In the genomic region with DNA sequence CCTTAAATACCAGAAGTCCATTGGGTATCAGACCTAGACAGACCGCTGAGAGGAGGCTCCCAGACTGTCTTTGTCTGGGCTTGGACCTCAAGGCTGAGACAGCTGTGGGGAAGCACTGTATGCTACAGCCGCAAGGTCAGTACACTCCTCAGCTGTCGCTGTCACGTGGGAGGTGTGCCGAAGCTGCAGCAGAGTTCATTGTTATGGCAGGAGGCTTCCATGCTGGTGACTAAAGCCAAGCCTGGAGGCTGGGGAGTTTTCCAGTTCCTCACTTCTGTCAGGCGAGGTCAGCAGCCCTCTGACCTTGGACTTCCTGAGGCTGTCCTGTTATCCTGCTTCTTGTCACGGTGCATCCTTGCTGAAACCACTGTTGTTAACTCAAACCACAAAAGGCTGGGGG, we compare ENCODE assay signal across 18 mouse cellular contexts. TPM values are rescaled to one million over a fixed set of nuclear protein-coding genes. Genes with fewer than 3 reads are reported as not detected.
A peak's percentile ranks its signal among the peaks of the same experiment; 100 is the strongest.
DNase-seq lines count a peak whose midpoint lies in the region; ATAC-seq and TF ChIP-seq lines count a peak whose summit lies in the region.
"Had no signal": no experiment of that assay in that cellular context is flagged by ENCODE, and none has a peak within 500 bp of the region (broad histone marks: within the 10 kb centered on the region; RNA-seq: fewer than 3 reads in every experiment).

No protein-coding gene starts in this region.

- H3K4me3 ChIP-seq in hindbrain, embryonic 11.5 days (ENCODE audit: low read depth, low read length) = no peak overlapping the region
- H3K4me3 ChIP-seq in hindbrain, embryonic 16.5 days (ENCODE audit: low read length) = no peak overlapping the region
- H3K4me3 ChIP-seq in ES-Bruce4 (ENCODE audit: low read depth, low read length) = no peak overlapping the region
- no peak overlapping the region for H3K4me3 ChIP-seq in limb, embryonic 10.5 days
- no peak overlapping the region for H3K4me3 ChIP-seq in hindbrain, embryonic 12.5 days
- H3K4me3 ChIP-seq: liver, embryonic 13.5 days; midbrain, embryonic 12.5 days had no signal

- peaks cover 7% of the 10 kb centered on the region; the same call in 1 of the 2 replicates for H3K4me1 ChIP-seq in hindbrain, embryonic 11.5 days (replicated peaks; ENCODE audit: control insufficient read depth, insufficient read depth, low read length)
- H3K4me1 ChIP-seq in hindbrain, embryonic 16.5 days (ENCODE audit: control insufficient read depth, insufficient read depth, low read depth, low read length) = peaks cover 15% of the 10 kb centered on the region
- H3K4me1 ChIP-seq in ES-Bruce4 (ENCODE audit: control insufficient read depth, insufficient read depth, low read length) = peaks cover 2% of the 10 kb centered on the region
- peaks cover 37% of the 10 kb centered on the region for H3K4me1 ChIP-seq in limb, embryonic 10.5 days
- peaks cover 19% of the 10 kb centered on the region for H3K4me1 ChIP-seq in hindbrain, embryonic 12.5 days
- H3K4me1 ChIP-seq: liver, embryonic 13.5 days had no signal

- no peak overlapping the region for H3K9ac ChIP-seq in hindbrain, embryonic 11.5 days (ENCODE audit: low read depth, low read length)
- H3K9ac ChIP-seq in hindbrain, embryonic 16.5 days (ENCODE audit: low read depth, low read length) = no peak overlapping the region
- H3K9ac ChIP-seq in ES-Bruce4 (ENCODE audit: low read depth, poor library complexity, severe bottlenecking) = no peak overlapping the region
- no peak overlapping the region for H3K9ac ChIP-seq in hindbrain, embryonic 12.5 days
- H3K9ac ChIP-seq: liver, embryonic 13.5 days; midbrain, embryonic 12.5 days had no signal

- H3K27ac ChIP-seq in hindbrain, embryonic 11.5 days (ENCODE audit: low read depth, low read length) = no peak overlapping the region
- no peak overlapping the region for H3K27ac ChIP-seq in hindbrain, embryonic 16.5 days (ENCODE audit: low read depth, low read length)
- H3K27ac ChIP-seq in ES-Bruce4 (ENCODE audit: insufficient read depth, low read length) = no peak overlapping the region
- no peak overlapping the region for H3K27ac ChIP-seq in limb, embryonic 10.5 days
- no peak overlapping the region for H3K27ac ChIP-seq in hindbrain, embryonic 12.5 days
- H3K27ac ChIP-seq: liver, embryonic 13.5 days; midbrain, embryonic 12.5 days had no signal

- DNase-seq in adrenal gland, postnatal 10 days = peak; percentile 6
- DNase-seq in adrenal gland, postnatal 25 days = no peak
- peak; percentile 28 for DNase-seq in hindbrain, embryonic 11.5 days (ENCODE audit: low spot score)
- DNase-seq in limb, embryonic 10.5 days (ENCODE audit: low spot score) = peak; percentile 39
- DNase-seq in frontal cortex, postnatal 14 days (ENCODE audit: low spot score in 2 of 2) = no peak
- DNase-seq: cerebellum, postnatal 25 days; kidney, adult 8-10 months; liver, embryonic 13.5 days; lung, postnatal 10 days; spleen, adult 18-20 months had no signal

- TF ChIP-seq CTCF in ES-Bruce4 (IDR thresholded peaks at IDR 0.05; ENCODE audit: low read depth, low read length) = no peak

- H3K4me2 ChIP-seq in hindbrain, embryonic 11.5 days (replicated peaks; ENCODE audit: low read depth, low read length) = no peak overlapping the region
- H3K4me2 ChIP-seq in hindbrain, embryonic 16.5 days (ENCODE audit: low read length) = no peak overlapping the region
- H3K4me2 ChIP-seq in hindbrain, embryonic 12.5 days (replicated peaks) = no peak overlapping the region
- H3K4me2 ChIP-seq: liver, embryonic 13.5 days; midbrain, embryonic 12.5 days had no signal

- H3K36me3 ChIP-seq in hindbrain, embryonic 11.5 days (ENCODE audit: control insufficient read depth, insufficient read depth, low read length) = no peaks in the 10 kb centered on the region
- no peaks in the 10 kb centered on the region for H3K36me3 ChIP-seq in hindbrain, embryonic 16.5 days (ENCODE audit: control insufficient read depth, insufficient read depth, low read length)
- H3K36me3 ChIP-seq in ES-Bruce4 (ENCODE audit: control insufficient read depth, insufficient read depth, low read length, poor library complexity, severe bottlenecking) = no peaks in the 10 kb centered on the region
- H3K36me3 ChIP-seq in limb, embryonic 10.5 days = no peaks in the 10 kb centered on the region
- H3K36me3 ChIP-seq in hindbrain, embryonic 12.5 days = no peaks in the 10 kb centered on the region
- H3K36me3 ChIP-seq: liver, embryonic 13.5 days; midbrain, embryonic 12.5 days had no signal

- ATAC-seq in hindbrain, embryonic 11.5 days (ENCODE audit: low FRiP score) = no peak
- no peak for ATAC-seq in hindbrain, embryonic 16.5 days
- ATAC-seq in hindbrain, embryonic 12.5 days (ENCODE audit: low FRiP score) = no peak
- ATAC-seq: forebrain, embryonic 16.5 days had no signal

- TF ChIP-seq POLR2A in ES-Bruce4 (IDR thresholded peaks at IDR 0.05; ENCODE audit: insufficient read depth, low read length) = no peak

- TF ChIP-seq EP300 in ES-Bruce4 (IDR thresholded peaks at IDR 0.05; ENCODE audit: insufficient read depth, low read depth, low read length) = peak; percentile 96

- peaks cover 35% of the 10 kb centered on the region for H3K27me3 ChIP-seq in hindbrain, embryonic 11.5 days (ENCODE audit: control insufficient read depth, insufficient read depth, low read length)
- H3K27me3 ChIP-seq in hindbrain, embryonic 16.5 days (replicated peaks; ENCODE audit: control insufficient read depth, insufficient read depth, low read length) = peaks cover 6% of the 10 kb centered on the region; the same call in 1 of the 2 replicates
- no peaks in the 10 kb centered on the region for H3K27me3 ChIP-seq in ES-Bruce4 (ENCODE audit: control insufficient read depth, insufficient read depth, low read length, poor library complexity, severe bottlenecking)
- peaks cover 50% of the 10 kb centered on the region for H3K27me3 ChIP-seq in limb, embryonic 10.5 days (ENCODE audit: low read depth, poor library complexity, severe bottlenecking)
- peaks cover 44% of the 10 kb centered on the region for H3K27me3 ChIP-seq in hindbrain, embryonic 12.5 days

- H3K9me3 ChIP-seq in hindbrain, embryonic 11.5 days (ENCODE audit: control insufficient read depth, low read length) = no peaks in the 10 kb centered on the region
- no peaks in the 10 kb centered on the region for H3K9me3 ChIP-seq in hindbrain, embryonic 16.5 days (ENCODE audit: control insufficient read depth, low read length)
- H3K9me3 ChIP-seq in ES-Bruce4 (replicated peaks; ENCODE audit: control insufficient read depth, insufficient read depth, low read length, poor library complexity, severe bottlenecking) = no peaks in the 10 kb centered on the region
- no peaks in the 10 kb centered on the region for H3K9me3 ChIP-seq in limb, embryonic 10.5 days (replicated peaks)
- no peaks in the 10 kb centered on the region for H3K9me3 ChIP-seq in hindbrain, embryonic 12.5 days (replicated peaks)
- H3K9me3 ChIP-seq: midbrain, embryonic 12.5 days had no signal

- 44% methylated on average over 7 of the region's 7 CpGs for WGBS in hindbrain, embryonic 11.5 days
- WGBS in hindbrain, embryonic 16.5 days = 39% methylated on average over 7 of the region's 7 CpGs
- 41% methylated on average over 7 of the region's 7 CpGs for WGBS in limb, embryonic 10.5 days
- WGBS in hindbrain, embryonic 12.5 days = 34% methylated on average over 7 of the region's 7 CpGs

RNA-seq across cellular contexts. Expression of a gene that starts 2.7 kb away (rescaled TPM):
- total RNA-seq in adrenal gland, postnatal 10 days (2021) = not detected
- not detected in 2 replicates for total RNA-seq in adrenal gland, postnatal 25 days (2021)
- 3.8 and 4.1 TPM in 2 replicates for polyA plus RNA-seq in hindbrain, embryonic 11.5 days (2014; fragmentation: Nextera tagmentation; extraction: Ambion mirVana)
- polyA plus RNA-seq in hindbrain, embryonic 16.5 days (2015; fragmentation: Nextera tagmentation; extraction: Ambion mirVana) = 41.7 and 47.6 TPM in 2 replicates
- 0.53 TPM in 1 of 2 replicates, not detected in the other for polyA plus RNA-seq in ES-Bruce4 (2011; ENCODE audit: insufficient read depth, insufficient read length, low read depth, missing spikeins)
- 0.41 and 2.2 TPM in 2 replicates for polyA plus RNA-seq in limb, embryonic 10.5 days (2016; fragmentation: Nextera tagmentation; extraction: Ambion mirVana)
- polyA plus RNA-seq in hindbrain, embryonic 12.5 days (2016; fragmentation: Nextera tagmentation; extraction: Ambion mirVana) = 7.8 and 8.0 TPM in 2 replicates
- total RNA-seq: gastrocnemius, adult 8-10 months; hematopoietic stem cell, adult 5-6 weeks had no signal
- polyA plus RNA-seq: urinary bladder, adult 2 months had no signal

Comparison
In these comparisons a context has a peak if more than half of its experiments do, and no peak if none do; other contexts are left out.
1. DNase-seq: peak in adrenal gland, postnatal 10 days (single experiment), hindbrain, embryonic 11.5 days (single experiment) and limb, embryonic 10.5 days (single experiment); none in adrenal gland, postnatal 25 days (single experiment) and frontal cortex, postnatal 14 days (0 of 2).